Mouse (Mus musculus) midbrain, embryonic 14.5 days (tissue): ENCODE data around the gene Ninj2. TPM values are rescaled to one million over a fixed set of nuclear protein-coding genes. Genes with fewer than 3 reads are reported as not detected.
"Not testable (repeated sequence)": the region's sequence is repeated elsewhere in the genome, so short reads cannot be mapped to it uniquely, and the experiment has no call there.

ENCODE experiments used
- ATAC-seq: fragments of 200-750 bp; cut with Nextera tagmentation; 2 replicates; pipeline ENCODE4 v1.8.0; 2017; ENCODE audit warnings: moderate number of reproducible peaks, moderate library complexity; ENCODE audit not compliant: low FRiP score, low TSS enrichment
- DNase-seq: peaks from one replicate; pipeline ENCODE4 v3.0.0-alpha.2; 2015
- H3K27ac ChIP-seq: fragments of 300-500 bp; sonication (generic); replicated peaks from 2 replicates; pipeline ENCODE4 v1.5.1; 2014; ENCODE audit warnings: mild to moderate bottlenecking, low read depth, low read length, moderate library complexity
- H3K27me3 ChIP-seq: fragments of 300-500 bp; sonication (generic); 2 replicates; pipeline ENCODE4 v1.6.1; 2014; ENCODE audit warnings: low read length, control low read depth, mixed read lengths; ENCODE audit not compliant: control insufficient read depth, insufficient read depth
- H3K36me3 ChIP-seq: fragments of 300-500 bp; sonication (generic); 2 replicates; pipeline ENCODE4 v1.6.1; 2014; ENCODE audit warnings: low read length, control low read depth; ENCODE audit not compliant: control insufficient read depth, insufficient read depth
- H3K4me1 ChIP-seq: fragments of 300-500 bp; sonication (generic); 2 replicates; pipeline ENCODE4 v1.6.1; 2014; ENCODE audit warnings: mild to moderate bottlenecking, antibody characterized with exemption, low read length, control low read depth; ENCODE audit not compliant: control insufficient read depth, insufficient read depth
- H3K4me2 ChIP-seq: fragments of 300-500 bp; sonication (generic); 2 replicates; pipeline ENCODE4 v1.6.1; 2014; ENCODE audit warnings: mild to moderate bottlenecking, low read length, moderate library complexity
- H3K4me3 ChIP-seq: fragments of 300-500 bp; sonication (generic); replicated peaks from 2 replicates; pipeline ENCODE4 v1.5.1; 2014; ENCODE audit warnings: low read depth, low read length
- H3K9ac ChIP-seq: fragments of 300-500 bp; sonication (generic); replicated peaks from 2 replicates; pipeline ENCODE4 v1.6.1; 2014; ENCODE audit warnings: mild to moderate bottlenecking, low read length, moderate library complexity
- H3K9me3 ChIP-seq: fragments of 300-500 bp; sonication (generic); 2 replicates; pipeline ENCODE4 v1.6.1; 2016; ENCODE audit warnings: low read length, control low read depth, mixed read lengths; ENCODE audit not compliant: control insufficient read depth
- WGBS: fragments of 180-500 bp; shearing (Covaris S2); extraction: QIAGEN DNeasy Blood & Tissue Kit; methylation state at CpG from one replicate; pipeline ENCODE4 v1.1.7; 2014; 5-methylcytosine and 5-hydroxymethylcytosine counted together
- polyA plus RNA-seq: library from polyadenylated mRNA; unstranded; fragments of >200 nt; fragmentation: Nextera tagmentation; extraction: Ambion mirVana; gene quantifications from 2 replicates; pipeline ENCODE4 v1.2.1, GENCODE M21; 2014

The Ninj2 gene
- polyA plus RNA-seq, 1 experiment from 2014 or later = not detected

DNA sequence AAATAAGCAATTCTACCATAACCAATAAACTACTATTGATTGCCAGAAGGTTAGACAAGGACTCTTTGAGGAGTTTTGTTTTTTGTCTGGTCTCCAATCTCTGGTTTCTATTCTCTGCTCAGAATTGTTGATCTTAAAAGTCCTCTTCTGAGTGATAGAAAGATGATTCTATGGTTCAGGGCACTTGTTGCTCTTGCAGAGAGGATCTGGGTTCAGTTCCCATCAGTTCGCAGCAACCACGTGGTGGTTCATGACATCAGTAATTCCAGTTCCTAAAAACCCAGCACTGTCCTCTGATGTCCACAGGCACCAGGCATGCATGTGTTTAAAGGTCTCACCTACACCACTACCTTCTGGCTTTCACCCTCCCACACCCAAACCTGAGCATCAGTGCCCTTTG is 8.2 kb upstream of the Ninj2 start:
- no peaks in the 10 kb centered on the region for H3K4me1 ChIP-seq
- no peak overlapping the region for H3K27ac ChIP-seq
- H3K9ac ChIP-seq = no peak overlapping the region
- no peak for ATAC-seq
- H3K9me3 ChIP-seq = no peaks in the 10 kb centered on the region
- no peaks in the 10 kb centered on the region for H3K36me3 ChIP-seq
- H3K4me3 ChIP-seq = no peak overlapping the region
- DNase-seq = no peak
- H3K27me3 ChIP-seq = no peaks in the 10 kb centered on the region
- H3K4me2 ChIP-seq = no peak overlapping the region
- WGBS = 96% methylated on average over 2 of the region's 2 CpGs

GRCm38 (mm10) chr6:120085832-120086231 is 7.3 kb upstream of the Ninj2 start:
- no peaks in the 10 kb centered on the region for H3K4me1 ChIP-seq
- DNase-seq (no peak), ATAC-seq (no peak)
- H3K4me3 ChIP-seq = no peak overlapping the region
- H3K27ac ChIP-seq = no peak overlapping the region
- H3K9ac ChIP-seq = no peak overlapping the region
- no peaks in the 10 kb centered on the region for H3K36me3 ChIP-seq
- 76% methylated on average over 3 of the region's 3 CpGs for WGBS
- no peaks in the 10 kb centered on the region for H3K27me3 ChIP-seq
- no peaks in the 10 kb centered on the region for H3K9me3 ChIP-seq
- H3K4me2 ChIP-seq = no peak overlapping the region

GRCm38 (mm10) chr6:120087041-120087440 is 6.1 kb upstream of the Ninj2 start:
- H3K36me3 ChIP-seq, H3K9ac ChIP-seq, H3K4me2 ChIP-seq, H3K4me1 ChIP-seq, H3K4me3 ChIP-seq, H3K27ac ChIP-seq, H3K27me3 ChIP-seq, ATAC-seq, H3K9me3 ChIP-seq, DNase-seq: not testable (repeated sequence)
- 91% methylated on average over 6 of the region's 8 CpGs for WGBS

DNA sequence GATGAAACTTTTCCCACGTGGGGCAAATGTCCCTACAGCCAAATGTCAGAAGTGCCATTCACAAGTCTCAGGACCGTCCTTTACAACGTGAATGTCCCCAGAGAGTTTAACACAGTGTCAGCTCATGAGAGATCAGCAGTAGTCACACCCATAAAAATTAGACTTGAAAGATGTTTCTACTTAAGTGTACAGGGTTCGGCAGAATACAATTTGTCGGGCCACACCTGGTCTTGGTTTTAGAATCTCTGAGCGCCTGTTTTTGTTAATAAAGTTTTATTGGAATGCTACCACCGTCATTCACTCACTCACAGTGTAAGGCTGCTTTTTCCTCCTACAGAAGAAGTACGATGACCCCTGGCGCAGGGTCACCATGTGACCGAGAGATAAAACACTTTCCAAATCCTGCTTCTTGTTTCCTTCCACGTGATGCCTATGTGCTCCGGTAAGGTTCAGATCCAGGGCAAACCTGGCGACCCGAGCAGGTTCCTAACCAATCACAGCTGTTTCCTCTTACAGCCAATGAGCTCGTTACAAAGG is 2.4 kb upstream of the Ninj2 start:
- WGBS = 79% methylated on average over 15 of the region's 15 CpGs
- Histone ChIP-seq H3K9me3 (no peaks in the 10 kb centered on the region), H3K27ac (no peak overlapping the region), H3K9ac (no peak overlapping the region), H3K36me3 (no peaks in the 10 kb centered on the region), H3K4me1 (no peaks in the 10 kb centered on the region), H3K27me3 (no peaks in the 10 kb centered on the region), H3K4me3 (no peak overlapping the region), H3K4me2 (no peak overlapping the region)
- DNase-seq (no peak), ATAC-seq (no peak)

GRCm38 (mm10) chr6:120091956-120092355 is 1.2 kb upstream of the Ninj2 start:
- H3K9me3 ChIP-seq = no peaks in the 10 kb centered on the region
- H3K9ac ChIP-seq = no peak overlapping the region
- DNase-seq (no peak), ATAC-seq (no peak)
- no peak overlapping the region for H3K4me2 ChIP-seq
- H3K27me3 ChIP-seq = no peaks in the 10 kb centered on the region
- H3K4me3 ChIP-seq = no peak overlapping the region
- no peaks in the 10 kb centered on the region for H3K36me3 ChIP-seq
- 72% methylated on average over 4 of the region's 4 CpGs for WGBS
- H3K27ac ChIP-seq = no peak overlapping the region
- no peaks in the 10 kb centered on the region for H3K4me1 ChIP-seq

DNA sequence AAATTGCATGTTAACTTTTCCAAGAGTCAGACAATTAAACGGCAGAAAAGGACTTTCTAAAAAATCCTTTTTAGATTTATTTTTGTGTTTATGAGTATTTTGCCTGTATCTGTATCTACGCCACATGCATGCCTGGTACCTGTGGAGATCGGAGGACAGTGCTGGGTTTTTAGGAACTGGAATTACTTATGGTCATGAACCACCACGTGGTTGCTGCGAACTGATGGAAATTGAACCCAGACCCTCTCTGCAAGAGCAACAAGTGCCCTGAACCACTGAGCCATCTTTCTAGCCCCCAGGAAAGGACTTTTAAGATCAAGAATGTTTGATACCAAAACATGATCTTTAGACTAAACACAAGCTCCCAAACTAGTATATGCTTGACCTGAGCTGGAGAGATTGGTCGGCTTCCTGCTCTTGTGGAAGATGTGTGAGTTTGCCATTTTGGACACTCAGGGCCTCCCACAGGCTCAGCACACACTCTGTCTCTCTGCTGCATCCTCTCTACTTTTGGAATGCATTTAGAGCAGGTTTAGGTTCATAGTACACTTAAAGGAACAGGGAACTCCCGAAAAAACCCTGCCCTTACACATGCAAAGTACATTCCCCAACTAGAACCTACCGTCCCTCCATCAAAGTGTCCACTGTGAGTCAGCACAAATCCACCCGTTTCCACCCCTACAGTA is 1.1 kb downstream of the Ninj2 start:
- H3K4me3 ChIP-seq = no peak overlapping the region
- H3K9me3 ChIP-seq = no peaks in the 10 kb centered on the region
- no peaks in the 10 kb centered on the region for H3K27me3 ChIP-seq
- 87% methylated on average over 9 of the region's 9 CpGs for WGBS
- H3K4me2 ChIP-seq = no peak overlapping the region
- no peak overlapping the region for H3K27ac ChIP-seq
- ATAC-seq (no peak), DNase-seq (no peak)
- H3K9ac ChIP-seq = no peak overlapping the region
- H3K36me3 ChIP-seq = no peaks in the 10 kb centered on the region
- no peaks in the 10 kb centered on the region for H3K4me1 ChIP-seq

GRCm38 (mm10) chr6:120095096-120095495 is 1.9 kb downstream of the Ninj2 start:
- DNase-seq (no peak), ATAC-seq (no peak)
- Histone ChIP-seq H3K4me3 (no peak overlapping the region), H3K36me3 (no peaks in the 10 kb centered on the region), H3K4me1 (no peaks in the 10 kb centered on the region), H3K9ac (no peak overlapping the region), H3K4me2 (no peak overlapping the region), H3K27ac (no peak overlapping the region), H3K9me3 (no peaks in the 10 kb centered on the region), H3K27me3 (no peaks in the 10 kb centered on the region)
- WGBS = 88% methylated on average over 5 of the region's 5 CpGs

GRCm38 (mm10) chr6:120095501-120095900 is 2.4 kb downstream of the Ninj2 start:
- Histone ChIP-seq H3K9me3 (no peaks in the 10 kb centered on the region), H3K27me3 (no peaks in the 10 kb centered on the region), H3K27ac (no peak overlapping the region), H3K4me1 (no peaks in the 10 kb centered on the region), H3K4me3 (no peak overlapping the region), H3K4me2 (no peak overlapping the region), H3K9ac (no peak overlapping the region), H3K36me3 (no peaks in the 10 kb centered on the region)
- 97% methylated on average over 1 of the region's 1 CpGs for WGBS
- DNase-seq (no peak), ATAC-seq (no peak)

- DNase-seq (no peak), ATAC-seq (no peak)
- Histone ChIP-seq H3K27me3 (no peaks in the 10 kb centered on the region), H3K27ac (no peak overlapping the region), H3K9ac (no peak overlapping the region), H3K9me3 (no peaks in the 10 kb centered on the region), H3K4me1 (no peaks in the 10 kb centered on the region), H3K4me2 (no peak overlapping the region), H3K36me3 (no peaks in the 10 kb centered on the region), H3K4me3 (no peak overlapping the region)
- WGBS = 77% methylated on average over 5 of the region's 5 CpGs
These were observed 6.2 kb downstream of the Ninj2 start for GRCm38 (mm10) chr6:120099392-120099791.
